Mouse (Mus musculus) stomach, postnatal 0 days (tissue): Measurements from ENCODE around the gene Dlec1.

Source experiments
- CTCF ChIP-seq: IDR thresholded peaks from 2 replicates; pipeline ENCODE4 v1.5.1; 2016; ENCODE audit warnings: antibody characterized with exemption, low read depth, mild to moderate bottlenecking, moderate library complexity
- EP300 ChIP-seq: optimal IDR thresholded peaks from 2 replicates; pipeline ENCODE3; 2016; ENCODE audit warnings: antibody characterized with exemption

GRCm38 (mm10) chr9:119156278-119157201 is 54.3 kb downstream of the Dlec1 start, which contains the start of gene Acaa1b:
- TF ChIP-seq CTCF (peak; percentile 82), EP300 (no peak)
